33 mouse cellular contexts compared by ENCODE assay signal in genomic region chr4:154369089-154369488, GRCm38 (mm10). TPM values are rescaled to one million over a fixed set of nuclear protein-coding genes. Genes with fewer than 3 reads are reported as not detected.
DNase-seq lines count a peak whose midpoint lies in the region; ATAC-seq and TF ChIP-seq lines count a peak whose summit lies in the region.
"Had no signal": no experiment of that assay in that cellular context is flagged by ENCODE, and none has a peak within 500 bp of the region (broad histone marks: within the 10 kb centered on the region; RNA-seq: fewer than 3 reads in every experiment).

No protein-coding gene starts in this region.

- WGBS in heart, embryonic 13.5 days, result 69% methylated on average over 5 of the region's 5 CpGs
- 53% methylated on average over 5 of the region's 5 CpGs for WGBS in liver, postnatal 0 days (ENCODE audit: insufficient replicate concordance)

- H3K4me2 ChIP-seq in heart, embryonic 13.5 days, result no peak overlapping the region
- no peak overlapping the region for H3K4me2 ChIP-seq in liver, postnatal 0 days (ENCODE audit: low read depth, low read length)
- H3K4me2 ChIP-seq: embryonic facial prominence, embryonic 12.5 days; embryonic facial prominence, embryonic 15.5 days; hindbrain, embryonic 12.5 days; intestine, embryonic 15.5 days had no signal

- H3K27me3 ChIP-seq in heart, embryonic 13.5 days (replicated peaks), result peaks cover 64% of the 10 kb centered on the region
- H3K27me3 ChIP-seq in E14TG2a.4 (ENCODE audit: insufficient read depth, low read length), result peaks cover 79% of the 10 kb centered on the region
- H3K27me3 ChIP-seq in ES-Bruce4 (ENCODE audit: control insufficient read depth, insufficient read depth, low read length, poor library complexity, severe bottlenecking), result no peaks in the 10 kb centered on the region
- no peaks in the 10 kb centered on the region for H3K27me3 ChIP-seq in liver, postnatal 0 days (ENCODE audit: insufficient read depth, low read length)
- H3K27me3 ChIP-seq: embryonic facial prominence, embryonic 12.5 days; embryonic facial prominence, embryonic 15.5 days; intestine, embryonic 15.5 days had no signal

- no peak for ATAC-seq in heart, embryonic 13.5 days (ENCODE audit: extremely low read depth, insufficient number of reproducible peaks, low FRiP score, low TSS enrichment)
- no peak for ATAC-seq in liver, postnatal 0 days
- ATAC-seq: CD4-positive, CD25-positive, alpha-beta regulatory T cell, adult 4 months; forebrain, embryonic 14.5 days; forebrain, postnatal 0 days; hindbrain, embryonic 16.5 days; intestine, embryonic 15.5 days had no signal

- no peak for TF ChIP-seq POLR2A in ES-Bruce4 (IDR thresholded peaks at IDR 0.05; ENCODE audit: insufficient read depth, low read length)

- TF ChIP-seq EP300 in ES-Bruce4 (IDR thresholded peaks at IDR 0.05; ENCODE audit: insufficient read depth, low read depth, low read length), result peak; percentile 81; the same call in 1 of the 2 replicates
- TF ChIP-seq EP300 in liver, postnatal 0 days (IDR thresholded peaks at IDR 0.05; ENCODE audit: low read depth), result no peak

- 0 out of 2 replicates have a peak, but pooled peaks cover 7% of the 10 kb centered on the region for H3K36me3 ChIP-seq in heart, embryonic 13.5 days
- H3K36me3 ChIP-seq in E14TG2a.4 (ENCODE audit: insufficient read depth, low read length), result no peaks in the 10 kb centered on the region
- no peaks in the 10 kb centered on the region for H3K36me3 ChIP-seq in ES-Bruce4 (ENCODE audit: control insufficient read depth, insufficient read depth, low read length, poor library complexity, severe bottlenecking)
- no peaks in the 10 kb centered on the region for H3K36me3 ChIP-seq in liver, postnatal 0 days (replicated peaks; ENCODE audit: insufficient read depth, low read length)
- H3K36me3 ChIP-seq: embryonic facial prominence, embryonic 12.5 days; embryonic facial prominence, embryonic 15.5 days; hindbrain, embryonic 12.5 days; intestine, embryonic 15.5 days had no signal

- H3K9me3 ChIP-seq in heart, embryonic 13.5 days, result no peaks in the 10 kb centered on the region
- H3K9me3 ChIP-seq in E14TG2a.4 (ENCODE audit: low read length), result no peaks in the 10 kb centered on the region
- no peaks in the 10 kb centered on the region for H3K9me3 ChIP-seq in ES-Bruce4 (replicated peaks; ENCODE audit: control insufficient read depth, insufficient read depth, low read length, poor library complexity, severe bottlenecking)
- no peaks in the 10 kb centered on the region for H3K9me3 ChIP-seq in liver, postnatal 0 days (ENCODE audit: low read length)
- H3K9me3 ChIP-seq: embryonic facial prominence, embryonic 12.5 days; embryonic facial prominence, embryonic 15.5 days; hindbrain, embryonic 12.5 days; intestine, embryonic 15.5 days had no signal

- no peak overlapping the region for H3K4me3 ChIP-seq in heart, embryonic 13.5 days
- peak overlapping the region; percentile 32; the same call in 1 of the 2 replicates for H3K4me3 ChIP-seq in E14TG2a.4 (replicated peaks; ENCODE audit: low read length)
- no peak overlapping the region for H3K4me3 ChIP-seq in ES-Bruce4 (ENCODE audit: low read depth, low read length)
- H3K4me3 ChIP-seq in liver, postnatal 0 days (ENCODE audit: low read depth, low read length), result no peak overlapping the region
- H3K4me3 ChIP-seq: embryonic facial prominence, embryonic 12.5 days; embryonic facial prominence, embryonic 15.5 days; gastrocnemius, adult 2 months; hindbrain, embryonic 12.5 days; intestine, embryonic 15.5 days had no signal

- no peak for TF ChIP-seq CTCF in E14TG2a.4 (conservative IDR thresholded peaks at IDR 0.05; ENCODE audit: low read length)
- TF ChIP-seq CTCF in ES-Bruce4 (IDR thresholded peaks at IDR 0.05; ENCODE audit: low read depth, low read length), result no peak
- no peak for TF ChIP-seq CTCF in liver, postnatal 0 days (IDR thresholded peaks at IDR 0.05; ENCODE audit: low read depth)

- no peak overlapping the region for H3K9ac ChIP-seq in heart, embryonic 13.5 days
- H3K9ac ChIP-seq in ES-Bruce4 (ENCODE audit: low read depth, poor library complexity, severe bottlenecking), result no peak overlapping the region
- H3K9ac ChIP-seq in liver, postnatal 0 days (replicated peaks), result no peak overlapping the region
- H3K9ac ChIP-seq: embryonic facial prominence, embryonic 12.5 days; embryonic facial prominence, embryonic 15.5 days; forebrain, postnatal 0 days; hindbrain, embryonic 12.5 days; intestine, embryonic 15.5 days had no signal

- H3K4me1 ChIP-seq in heart, embryonic 13.5 days, result peaks cover 47% of the 10 kb centered on the region
- H3K4me1 ChIP-seq in E14TG2a.4 (replicated peaks; ENCODE audit: low read depth, low read length), result peaks cover 64% of the 10 kb centered on the region
- H3K4me1 ChIP-seq in ES-Bruce4 (ENCODE audit: control insufficient read depth, insufficient read depth, low read length), result peaks cover 4% of the 10 kb centered on the region
- no peaks in the 10 kb centered on the region for H3K4me1 ChIP-seq in liver, postnatal 0 days (ENCODE audit: insufficient read depth)
- H3K4me1 ChIP-seq: intestine, embryonic 15.5 days had no signal

- DNase-seq in heart, postnatal 4 days, result no peak
- peak; percentile 81 for DNase-seq in ZHBTc4 (ENCODE audit: low read depth, low spot score)
- DNase-seq in liver, postnatal 0 days, result no peak
- no peak for DNase-seq in lung, postnatal 10 days
- DNase-seq: adrenal gland, postnatal 10 days; adrenal gland, postnatal 36 days; cerebellum, adult 18-20 months; cerebellum, adult 9-10 months; cerebellum, postnatal 14 days; forebrain, postnatal 0 days; gastrocnemius, adult 2 months; gastrocnemius, postnatal 14 days; heart, adult 11 months; kidney, adult 11 months had no signal

- H3K27ac ChIP-seq in heart, embryonic 13.5 days (replicated peaks), result 0 out of 2 replicates have a peak overlapping the region, but pooled peaks have one; percentile 20
- no peak overlapping the region for H3K27ac ChIP-seq in ES-Bruce4 (ENCODE audit: insufficient read depth, low read length)
- H3K27ac ChIP-seq in liver, postnatal 0 days (ENCODE audit: low read depth), result no peak overlapping the region
- H3K27ac ChIP-seq: embryonic facial prominence, embryonic 12.5 days; embryonic facial prominence, embryonic 15.5 days; gastrocnemius, adult 2 months; hindbrain, embryonic 12.5 days; intestine, embryonic 15.5 days had no signal

RNA-seq across cellular contexts. Expression of gene B230104I21Rik, which starts 33.2 kb away (rescaled TPM):
- polyA plus RNA-seq in heart, embryonic 13.5 days (2015; fragmentation: Nextera tagmentation; extraction: Ambion mirVana), result not detected in 2 replicates
- total RNA-seq in heart, postnatal 4 days (2021), result not detected
- polyA plus RNA-seq in ES-Bruce4 (2011; ENCODE audit: insufficient read depth, insufficient read length, low read depth, missing spikeins), result not detected in 2 replicates
- not detected in 2 replicates for polyA plus RNA-seq in liver, postnatal 0 days (2015; fragmentation: Nextera tagmentation; extraction: Ambion mirVana)
- total RNA-seq: adrenal gland, adult 18-20 months; adrenal gland, postnatal 10 days; adrenal gland, postnatal 36 days; gastrocnemius, adult 2 months; gastrocnemius, postnatal 14 days; gastrocnemius, postnatal 4 days; heart, adult 8-10 months; hematopoietic stem cell, adult 5-6 weeks; MEL had no signal
- polyA plus RNA-seq: C2C12; CD4-positive, CD25-positive, alpha-beta regulatory T cell, adult 4 months; embryonic facial prominence, embryonic 12.5 days; embryonic facial prominence, embryonic 15.5 days; forebrain, embryonic 11.5 days; forebrain, embryonic 14.5 days; forebrain, postnatal 0 days; heart, embryonic 14.5 days; heart, postnatal 0 days; hindbrain, embryonic 12.5 days; hindbrain, embryonic 16.5 days; intestine, embryonic 15.5 days had no signal
